Mouse (Mus musculus) limb, embryonic 11.5 days (tissue): Measurements from ENCODE around the gene F830045P16Rik. TPM values are rescaled to one million over a fixed set of nuclear protein-coding genes. Genes with fewer than 3 reads are reported as not detected.

ENCODE experiments used
- ATAC-seq: fragments of 200-750 bp; cut with Nextera tagmentation; 2 replicates; pipeline ENCODE4 v1.8.0; 2017; ENCODE audit warnings: low read depth; ENCODE audit not compliant: insufficient number of reproducible peaks, low FRiP score, low TSS enrichment
- DNase-seq: peaks from one replicate; pipeline ENCODE4 v3.0.0-alpha.2; 2015; ENCODE audit warnings: low spot score
- H3K27ac ChIP-seq: fragments of 300-500 bp; sonication (generic); replicated peaks from 2 replicates; pipeline ENCODE4 v1.5.1; 2014; ENCODE audit warnings: low read depth, mild to moderate bottlenecking, low read length
- H3K27me3 ChIP-seq: fragments of 300-500 bp; sonication (generic); 2 replicates; pipeline ENCODE4 v1.6.1; 2014; ENCODE audit warnings: mild to moderate bottlenecking, low read length, mixed read lengths; ENCODE audit not compliant: control insufficient read depth, insufficient read depth
- H3K36me3 ChIP-seq: fragments of 300-500 bp; sonication (generic); 2 replicates; pipeline ENCODE4 v1.6.1; 2014; ENCODE audit warnings: mild to moderate bottlenecking, low read length, moderate library complexity, mixed read lengths; ENCODE audit not compliant: control insufficient read depth, insufficient read depth
- H3K4me1 ChIP-seq: fragments of 300-500 bp; sonication (generic); 2 replicates; pipeline ENCODE4 v1.6.1; 2014; ENCODE audit warnings: low read length, mixed read lengths; ENCODE audit not compliant: control insufficient read depth, insufficient read depth
- H3K4me2 ChIP-seq: fragments of 300-500 bp; sonication (generic); 2 replicates; pipeline ENCODE4 v1.6.1; 2014; ENCODE audit warnings: low read depth, mild to moderate bottlenecking, moderate library complexity; ENCODE audit not compliant: severe bottlenecking
- H3K4me3 ChIP-seq: fragments of 300-500 bp; sonication (generic); 2 replicates; pipeline ENCODE4 v1.5.1; 2014; ENCODE audit warnings: low read depth, low read length
- H3K9ac ChIP-seq: fragments of 300-500 bp; sonication (generic); 2 replicates; pipeline ENCODE4 v1.6.1; 2014; ENCODE audit warnings: mild to moderate bottlenecking, low read length
- H3K9me3 ChIP-seq: fragments of 300-500 bp; sonication (generic); 2 replicates; pipeline ENCODE4 v1.6.1; 2016; ENCODE audit warnings: low read length; ENCODE audit not compliant: control insufficient read depth
- WGBS: fragments of 180-500 bp; shearing (Covaris S2); extraction: QIAGEN DNeasy Blood & Tissue Kit; methylation state at CpG from one replicate; pipeline ENCODE4 v1.1.7; 2014; 5-methylcytosine and 5-hydroxymethylcytosine counted together
- polyA plus RNA-seq: library from polyadenylated mRNA; unstranded; fragments of >200 nt; fragmentation: Nextera tagmentation; extraction: Ambion mirVana; gene quantifications from 2 replicates; pipeline ENCODE4 v1.2.1, GENCODE M21; 2014

The F830045P16Rik gene
- polyA plus RNA-seq, 1 experiment from 2014 or later: not detected

DNA sequence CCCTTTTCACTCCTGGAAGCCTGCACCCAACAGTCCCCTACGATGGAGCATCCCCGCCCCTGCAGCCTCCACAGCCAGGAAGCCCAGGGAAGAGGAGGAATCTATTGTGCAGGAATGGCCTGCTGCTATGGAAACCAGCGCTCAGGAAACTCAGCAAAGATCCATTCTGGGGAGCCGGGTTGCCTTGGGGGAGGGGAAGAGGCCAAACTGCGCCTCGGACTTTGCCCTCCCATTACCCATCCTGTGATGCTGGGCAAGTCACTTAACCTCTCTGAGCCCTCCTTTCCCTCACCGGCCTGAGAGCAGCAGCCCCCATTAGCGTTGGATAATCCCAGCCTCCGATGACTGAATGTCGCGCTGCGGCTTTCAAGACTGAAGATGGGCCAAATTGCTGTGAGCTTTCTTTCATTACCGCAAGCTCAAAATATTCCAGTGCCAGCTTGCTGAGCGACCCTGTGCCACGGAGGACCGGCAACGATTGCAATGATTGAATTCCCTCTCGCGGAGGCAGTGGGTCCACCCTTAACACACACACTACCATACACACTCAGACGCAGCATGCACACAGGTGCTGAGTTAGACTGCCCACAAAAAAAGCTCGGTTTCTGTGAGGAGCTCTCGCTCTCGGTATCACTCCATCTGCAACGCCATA, 38.1 kb upstream of the F830045P16Rik start:
- Histone ChIP-seq H3K9me3 (no peaks in the 10 kb centered on the region), H3K9ac (no peak overlapping the region), H3K27ac (no peak overlapping the region), H3K36me3 (no peaks in the 10 kb centered on the region), H3K4me3 (peak overlapping the region; percentile 12; the same call in 1 of the 2 replicates), H3K4me2 (peak overlapping the region; percentile 35), H3K27me3 (peaks cover 5% of the 10 kb centered on the region; the same call in 1 of the 2 replicates), H3K4me1 (peaks cover 8% of the 10 kb centered on the region; the same call in 1 of the 2 replicates)
- WGBS: 13% methylated on average over 24 of the region's 24 CpGs
- DNase-seq (peak; percentile 56), ATAC-seq (no peak)

DNA sequence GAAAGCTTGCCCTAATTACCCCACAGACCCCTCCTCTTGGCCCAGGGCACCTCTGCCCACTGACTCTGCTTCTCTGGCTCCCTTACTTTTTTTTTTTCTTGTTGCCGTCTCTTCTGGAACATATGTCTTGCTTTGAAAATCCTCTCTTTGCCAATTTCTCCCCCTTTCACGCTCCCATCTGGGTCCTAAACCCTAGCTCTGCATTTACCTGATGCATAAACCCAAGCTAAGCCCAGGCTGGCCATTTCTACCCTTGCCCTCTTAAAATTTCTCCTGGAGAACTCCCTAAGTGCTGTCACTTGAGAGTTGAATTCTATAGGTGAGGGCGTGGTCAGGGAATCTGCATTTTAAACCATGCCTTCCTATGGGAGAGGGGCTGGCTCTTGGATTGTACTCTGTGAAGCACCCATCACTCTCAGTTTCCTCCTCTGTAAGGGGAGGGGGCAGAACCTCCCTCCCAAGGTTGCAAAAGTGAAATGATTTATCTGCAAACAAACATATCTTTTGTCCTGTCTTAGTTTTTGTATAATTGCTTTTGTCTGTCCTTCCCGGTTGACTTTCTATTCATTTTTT, 37.4 kb upstream of the F830045P16Rik start:
- Histone ChIP-seq H3K27ac (no peak overlapping the region), H3K9ac (no peak overlapping the region), H3K4me2 (peak overlapping the region; percentile 35), H3K27me3 (peaks cover 5% of the 10 kb centered on the region; the same call in 1 of the 2 replicates), H3K4me1 (peaks cover 8% of the 10 kb centered on the region; the same call in 1 of the 2 replicates), H3K36me3 (no peaks in the 10 kb centered on the region), H3K4me3 (peak overlapping the region; percentile 12; the same call in 1 of the 2 replicates), H3K9me3 (no peaks in the 10 kb centered on the region)
- ATAC-seq (no peak), DNase-seq (no peak)
- 21% methylated on average over 4 of the region's 4 CpGs for WGBS

DNA sequence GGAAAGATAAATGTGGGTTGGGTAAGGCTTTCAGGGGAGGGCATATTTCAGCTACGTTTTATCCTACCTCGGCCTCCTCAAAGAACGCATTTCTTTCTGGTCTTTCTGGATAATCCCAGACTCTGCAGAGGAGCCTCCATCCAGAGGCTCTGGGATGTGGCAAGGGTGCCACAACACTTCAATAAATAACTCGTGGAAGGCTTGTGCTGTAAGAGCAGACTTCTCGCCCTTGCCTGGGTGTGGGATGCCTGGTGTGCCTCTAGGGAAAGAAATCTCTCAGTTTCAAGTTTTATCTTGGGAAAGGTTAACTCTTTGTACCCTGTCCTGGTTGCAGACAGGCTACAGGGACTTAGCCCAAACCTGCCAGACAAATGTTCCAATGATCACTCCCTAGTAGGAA, 33.2 kb upstream of the F830045P16Rik start:
- H3K9me3 ChIP-seq: no peaks in the 10 kb centered on the region
- H3K4me1 ChIP-seq: peaks cover 8% of the 10 kb centered on the region; the same call in 1 of the 2 replicates
- no peaks in the 10 kb centered on the region for H3K36me3 ChIP-seq
- WGBS: 66% methylated on average over 5 of the region's 5 CpGs
- no peak for DNase-seq
- peaks cover 4% of the 10 kb centered on the region; the same call in 1 of the 2 replicates for H3K27me3 ChIP-seq
- no peak overlapping the region for H3K4me3 ChIP-seq
- H3K27ac ChIP-seq: no peak overlapping the region
- ATAC-seq: no peak
- no peak overlapping the region for H3K9ac ChIP-seq
- H3K4me2 ChIP-seq: no peak overlapping the region

DNA sequence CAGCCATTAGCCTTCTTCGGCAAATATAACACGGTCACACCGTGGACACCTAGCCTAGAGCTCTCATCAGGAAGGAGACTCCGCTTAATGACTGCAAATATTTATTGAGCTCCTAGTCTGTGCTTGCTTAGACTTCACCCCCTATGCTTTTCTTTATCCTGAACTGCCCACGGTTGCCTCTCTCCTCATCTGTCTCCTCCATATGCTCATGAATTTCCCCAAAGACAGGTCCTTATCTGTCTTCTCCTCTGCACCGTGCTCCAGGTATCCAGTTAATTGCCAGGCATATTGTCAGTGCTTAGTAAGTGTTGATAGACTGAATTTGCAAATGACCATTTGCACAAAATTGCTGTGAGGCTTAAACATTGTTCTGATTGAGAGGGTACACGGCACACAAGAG, 32.7 kb upstream of the F830045P16Rik start:
- no peak overlapping the region for H3K4me3 ChIP-seq
- ATAC-seq (no peak), DNase-seq (no peak)
- no peak overlapping the region for H3K9ac ChIP-seq
- 88% methylated on average over 7 of the region's 7 CpGs for WGBS
- no peaks in the 10 kb centered on the region for H3K27me3 ChIP-seq
- H3K36me3 ChIP-seq: no peaks in the 10 kb centered on the region
- no peak overlapping the region for H3K27ac ChIP-seq
- H3K9me3 ChIP-seq: no peaks in the 10 kb centered on the region
- H3K4me2 ChIP-seq: no peak overlapping the region
- H3K4me1 ChIP-seq: peaks cover 4% of the 10 kb centered on the region; the same call in 1 of the 2 replicates

DNA sequence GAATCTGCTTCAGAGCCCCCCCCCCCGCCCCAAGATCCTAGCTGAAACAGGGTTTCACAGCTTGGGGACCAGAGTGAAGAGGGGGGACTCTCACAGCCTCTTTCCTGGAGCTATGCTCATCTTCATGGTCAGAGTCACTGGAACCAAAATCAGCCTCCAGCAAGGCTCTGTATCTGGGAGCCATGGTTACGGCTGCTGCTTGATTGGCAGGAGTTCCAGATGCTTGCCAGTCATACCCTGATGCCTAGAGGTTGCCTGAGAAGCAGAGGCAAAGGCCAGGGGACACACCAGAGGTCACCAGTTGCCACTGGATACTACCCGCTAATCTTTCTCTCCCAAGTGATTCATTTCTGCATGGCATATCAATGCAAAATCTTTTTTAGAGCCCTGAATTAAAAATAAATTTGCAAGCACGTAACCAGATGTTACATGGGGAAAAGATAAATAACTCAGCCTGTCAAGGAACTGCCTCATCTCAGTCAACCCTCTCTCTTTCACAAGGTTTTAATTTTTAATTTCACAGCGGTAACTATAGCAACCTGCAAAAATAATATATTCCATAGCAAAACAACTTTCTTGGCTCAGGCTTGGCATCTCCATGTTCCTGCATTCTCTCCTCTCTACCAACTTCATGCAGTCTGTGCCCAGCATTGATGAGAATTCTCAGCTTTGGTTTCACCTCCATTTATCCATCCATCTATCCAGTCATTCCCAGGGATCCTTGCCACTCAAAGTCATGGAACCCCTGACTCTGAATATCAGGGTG, 27.7 kb upstream of the F830045P16Rik start:
- Histone ChIP-seq H3K4me2 (no peak overlapping the region), H3K4me1 (no peaks in the 10 kb centered on the region), H3K9ac (no peak overlapping the region), H3K27ac (no peak overlapping the region), H3K4me3 (no peak overlapping the region), H3K27me3 (no peaks in the 10 kb centered on the region), H3K36me3 (no peaks in the 10 kb centered on the region), H3K9me3 (no peaks in the 10 kb centered on the region)
- ATAC-seq (no peak), DNase-seq (no peak)
- 86% methylated on average over 5 of the region's 5 CpGs for WGBS

DNA sequence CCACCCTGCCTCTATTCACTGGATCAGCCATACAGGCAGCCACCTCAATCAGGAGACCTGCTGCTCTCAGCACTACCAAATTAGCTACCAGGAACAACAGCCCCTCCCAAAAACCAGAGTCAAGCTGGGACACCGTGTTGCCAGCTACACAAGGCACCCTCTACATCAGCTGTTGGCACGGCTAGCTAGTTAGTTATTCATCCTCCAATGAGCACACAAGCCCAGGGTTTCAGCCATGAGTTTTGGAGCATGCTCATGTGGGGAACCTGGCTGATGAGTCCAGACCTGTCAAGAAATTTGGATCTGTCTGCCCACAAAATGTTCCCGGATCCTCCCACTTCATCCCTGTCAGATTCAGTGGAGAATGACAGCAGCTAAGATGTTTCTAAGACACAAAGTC, 25.4 kb upstream of the F830045P16Rik start:
- no peaks in the 10 kb centered on the region for H3K9me3 ChIP-seq
- H3K4me2 ChIP-seq: no peak overlapping the region
- H3K4me1 ChIP-seq: no peaks in the 10 kb centered on the region
- ATAC-seq: no peak
- 84% methylated on average over 3 of the region's 3 CpGs for WGBS
- no peaks in the 10 kb centered on the region for H3K27me3 ChIP-seq
- H3K4me3 ChIP-seq: no peak overlapping the region
- no peaks in the 10 kb centered on the region for H3K36me3 ChIP-seq
- H3K27ac ChIP-seq: no peak overlapping the region
- no peak overlapping the region for H3K9ac ChIP-seq
- no peak for DNase-seq

DNA sequence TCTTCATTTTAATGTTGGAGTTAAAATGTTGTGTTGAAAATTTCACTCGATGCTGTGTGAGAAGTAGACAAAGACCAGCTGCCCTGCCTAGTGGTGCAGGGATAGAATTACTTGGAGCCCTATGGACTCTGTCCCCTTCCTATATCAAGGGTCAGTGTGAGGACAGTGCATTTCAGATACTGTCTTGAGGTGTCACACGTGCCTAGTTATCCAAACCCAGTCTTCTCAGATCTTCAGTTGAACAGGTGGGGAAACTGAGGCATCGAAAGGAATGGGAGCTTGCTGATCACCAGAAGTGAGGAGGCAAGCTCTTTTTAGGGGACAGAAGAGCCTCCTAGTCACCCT, 22.4 kb upstream of the F830045P16Rik start:
- 68% methylated on average over 3 of the region's 3 CpGs for WGBS
- H3K4me1 ChIP-seq: no peaks in the 10 kb centered on the region
- no peak overlapping the region for H3K4me3 ChIP-seq
- no peak overlapping the region for H3K27ac ChIP-seq
- no peaks in the 10 kb centered on the region for H3K36me3 ChIP-seq
- no peak for DNase-seq
- ATAC-seq: no peak
- no peak overlapping the region for H3K4me2 ChIP-seq
- H3K27me3 ChIP-seq: no peaks in the 10 kb centered on the region
- no peaks in the 10 kb centered on the region for H3K9me3 ChIP-seq
- no peak overlapping the region for H3K9ac ChIP-seq

DNA sequence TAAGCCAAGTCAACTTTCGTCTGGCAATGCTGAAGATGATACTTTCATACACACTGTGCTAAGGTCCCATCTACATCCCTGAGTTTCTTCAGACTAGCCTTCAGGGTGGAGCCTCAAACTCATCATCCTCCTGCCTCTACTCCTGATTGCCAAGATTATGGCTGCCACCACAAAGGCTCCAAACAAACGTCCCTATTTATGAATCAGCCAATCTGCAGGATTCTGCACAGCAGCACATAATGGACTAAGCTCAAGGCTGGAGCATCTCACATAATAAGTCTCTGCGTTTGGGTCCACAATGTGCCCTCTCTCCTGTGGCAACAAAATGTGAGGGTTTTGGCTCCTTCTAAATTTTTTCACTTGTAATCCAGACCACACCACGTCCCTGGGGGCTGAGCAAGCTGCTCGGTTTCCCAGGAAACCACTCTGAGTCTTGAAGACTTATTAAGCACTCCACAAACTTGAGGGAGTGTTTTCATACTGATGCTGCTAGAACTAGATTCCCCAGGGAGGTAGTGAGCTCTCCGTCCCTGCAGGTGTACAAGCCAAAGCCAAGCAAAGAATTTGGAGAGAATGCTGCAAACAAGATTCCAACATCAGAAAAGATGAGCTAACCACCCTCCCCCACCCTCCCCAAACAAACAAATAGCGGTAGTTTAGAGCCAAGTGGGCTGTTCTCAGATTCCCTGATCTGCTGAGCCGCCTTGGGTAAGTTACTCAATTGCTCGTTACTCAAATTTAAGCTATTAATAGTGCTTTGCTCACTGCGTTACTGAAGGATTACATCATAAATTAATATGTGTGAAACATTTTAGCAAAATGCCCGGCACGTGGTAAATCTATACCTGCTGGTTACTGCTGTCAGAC, 21.8 kb upstream of the F830045P16Rik start:
- Histone ChIP-seq H3K36me3 (no peaks in the 10 kb centered on the region), H3K4me2 (no peak overlapping the region), H3K27ac (no peak overlapping the region), H3K4me3 (no peak overlapping the region), H3K9ac (no peak overlapping the region), H3K27me3 (no peaks in the 10 kb centered on the region), H3K9me3 (no peaks in the 10 kb centered on the region), H3K4me1 (no peaks in the 10 kb centered on the region)
- no peak for DNase-seq
- no peak for ATAC-seq
- WGBS: 57% methylated on average over 12 of the region's 12 CpGs
